Mouse (Mus musculus) spleen, postnatal 36 days (tissue): Measurements from ENCODE around the gene Kcnh2.

Experiments
- DNase-seq, 2 experiments: peaks; one replicate each; pipeline ENCODE4 v3.0.0; 2022; ENCODE audit warnings: low spot score in 2 of 2, mixed read lengths in 1 of 2

Kcnh2 gene

GRCm38 (mm10) chr5:24346313-24346712 lies 5.1 kb downstream of the Kcnh2 start:
- DNase-seq: no peak

- DNase-seq: peak; percentile 22 to 33
These were observed 6.8 kb downstream of the Kcnh2 start for GRCm38 (mm10) chr5:24344477-24345051.

GRCm38 (mm10) chr5:24343977-24344436 lies 7.4 kb downstream of the Kcnh2 start:
- DNase-seq: no peak

- no peak for DNase-seq
These were observed 8.0 kb downstream of the Kcnh2 start for GRCm38 (mm10) chr5:24343379-24343778.

GRCm38 (mm10) chr5:24342966-24343365 lies 8.4 kb downstream of the Kcnh2 start:
- DNase-seq: no peak

- DNase-seq: no peak
These were observed 9.0 kb downstream of the Kcnh2 start for GRCm38 (mm10) chr5:24342205-24342963.

- no peak for DNase-seq
These were observed 13.6 kb downstream of the Kcnh2 start for GRCm38 (mm10) chr5:24337821-24338220.

- no peak for DNase-seq
These were observed 14.0 kb downstream of the Kcnh2 start for GRCm38 (mm10) chr5:24337366-24337765.

- no peak for DNase-seq
These were observed 15.4 kb downstream of the Kcnh2 start for GRCm38 (mm10) chr5:24335888-24336511.

- DNase-seq: no peak
These were observed 16.7 kb downstream of the Kcnh2 start for GRCm38 (mm10) chr5:24334749-24335148.

- DNase-seq: no peak
These were observed 19.0 kb downstream of the Kcnh2 start for GRCm38 (mm10) chr5:24332401-24332800.

- DNase-seq: no peak
These were observed 21.5 kb downstream of the Kcnh2 start for GRCm38 (mm10) chr5:24329965-24330298.

GRCm38 (mm10) chr5:24329212-24329964 lies 22.0 kb downstream of the Kcnh2 start:
- DNase-seq: no peak

- DNase-seq: no peak
These were observed 22.6 kb downstream of the Kcnh2 start for GRCm38 (mm10) chr5:24328813-24329211.

GRCm38 (mm10) chr5:24326842-24327417 lies 24.5 kb downstream of the Kcnh2 start:
- no peak for DNase-seq

GRCm38 (mm10) chr5:24326166-24326841 lies 25.1 kb downstream of the Kcnh2 start:
- DNase-seq: no peak

GRCm38 (mm10) chr5:24325251-24325650 lies 26.2 kb downstream of the Kcnh2 start:
- no peak for DNase-seq

GRCm38 (mm10) chr5:24321711-24322682 lies 29.4 kb downstream of the Kcnh2 start:
- no peak for DNase-seq

- no peak for DNase-seq
These were observed 30.5 kb downstream of the Kcnh2 start for GRCm38 (mm10) chr5:24320894-24321293.

GRCm38 (mm10) chr5:24320467-24320813 lies 31.0 kb downstream of the Kcnh2 start:
- DNase-seq: no peak
